Mouse (Mus musculus) cerebellum, adult 9-11 months (tissue): ENCODE measurements around the gene Clec2i.
"Not testable (repeated sequence)": the region's sequence is repeated elsewhere in the genome, so short reads cannot be mapped to it uniquely, and the experiment has no call there.

Experiments
- DNase-seq: peaks from one replicate; pipeline ENCODE4 v3.0.0; 2022

Gene Clec2i

DNA sequence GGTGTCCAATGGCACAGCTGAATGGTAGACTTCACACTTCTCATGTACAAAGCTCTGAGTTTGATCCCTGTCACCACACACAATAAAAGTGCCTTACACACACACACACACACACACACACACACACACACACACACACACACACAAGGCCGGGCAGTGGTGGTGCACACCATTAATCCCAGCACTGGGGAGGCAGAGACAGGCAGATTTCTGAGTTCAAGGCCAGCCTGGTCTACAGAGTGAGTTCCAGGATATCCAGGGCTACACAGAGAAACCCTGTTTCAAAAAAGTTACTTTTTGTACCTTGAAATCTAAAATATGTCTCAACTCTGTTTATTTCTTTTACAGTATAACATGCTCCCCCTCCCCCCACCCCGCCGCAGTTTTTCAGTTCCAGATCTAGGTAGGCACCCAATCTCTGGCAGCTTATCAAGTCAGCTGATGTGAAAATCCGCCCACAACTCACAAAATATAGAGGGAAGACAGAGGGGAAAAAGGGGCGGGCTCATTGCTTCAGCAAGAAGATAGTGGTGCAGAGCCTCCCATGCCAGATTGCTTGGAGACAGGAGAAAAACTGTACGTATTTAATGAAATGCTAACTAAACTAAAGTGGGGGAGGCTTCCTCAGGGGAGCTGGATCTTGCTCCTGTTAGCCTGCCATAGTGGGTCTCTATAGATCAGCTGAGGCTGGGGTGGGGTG, at the start of gene Clec2i:
TSS of gene Clec2i (plus strand) at position 498 of the 700 bp plus-strand sequence.
- not testable (repeated sequence) for DNase-seq

DNA sequence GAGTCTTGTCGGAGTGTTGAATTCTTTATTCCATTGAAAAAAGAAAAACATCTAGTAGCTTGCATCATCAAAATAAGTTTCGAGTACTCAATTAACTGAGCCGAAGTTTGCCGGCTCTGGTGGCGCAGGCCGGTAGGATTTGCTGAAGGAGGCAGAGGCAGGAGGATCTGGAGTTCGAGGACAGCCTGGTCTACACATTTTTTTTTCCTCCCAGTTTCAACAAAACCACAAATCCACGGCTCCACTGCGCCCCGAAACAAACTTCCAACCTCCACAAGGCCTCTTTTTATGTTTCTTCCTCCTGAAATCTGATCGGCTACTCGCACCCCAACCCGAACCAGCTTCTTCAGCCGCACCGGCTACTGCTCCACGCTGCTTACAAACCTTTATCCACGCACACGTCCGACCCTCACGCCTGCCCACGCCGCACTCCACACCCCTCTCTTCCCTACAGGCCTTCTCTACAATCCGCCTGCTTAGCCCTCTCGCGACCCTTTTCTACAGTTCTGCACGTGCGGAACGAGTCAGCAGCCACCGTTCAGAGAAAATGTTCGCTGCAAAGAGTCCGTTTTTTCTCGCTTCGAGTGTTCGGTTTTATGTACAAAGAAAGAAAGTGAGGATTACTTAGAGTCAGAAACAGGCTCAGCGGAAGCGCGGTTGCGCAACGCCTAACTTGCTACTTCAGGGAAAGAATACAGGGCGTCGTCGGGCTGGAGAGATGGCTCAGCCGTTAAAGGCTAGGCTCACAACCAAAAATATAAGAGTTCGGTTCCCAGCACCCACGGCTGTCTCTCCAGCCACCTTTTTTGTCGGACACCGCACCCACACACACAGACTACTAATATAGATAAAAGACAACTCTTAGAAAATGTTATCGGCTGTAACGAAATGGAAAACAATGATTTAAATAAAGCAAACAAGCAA, 48.8 kb upstream of the Clec2i start:
- DNase-seq = peak; percentile 87

DNA sequence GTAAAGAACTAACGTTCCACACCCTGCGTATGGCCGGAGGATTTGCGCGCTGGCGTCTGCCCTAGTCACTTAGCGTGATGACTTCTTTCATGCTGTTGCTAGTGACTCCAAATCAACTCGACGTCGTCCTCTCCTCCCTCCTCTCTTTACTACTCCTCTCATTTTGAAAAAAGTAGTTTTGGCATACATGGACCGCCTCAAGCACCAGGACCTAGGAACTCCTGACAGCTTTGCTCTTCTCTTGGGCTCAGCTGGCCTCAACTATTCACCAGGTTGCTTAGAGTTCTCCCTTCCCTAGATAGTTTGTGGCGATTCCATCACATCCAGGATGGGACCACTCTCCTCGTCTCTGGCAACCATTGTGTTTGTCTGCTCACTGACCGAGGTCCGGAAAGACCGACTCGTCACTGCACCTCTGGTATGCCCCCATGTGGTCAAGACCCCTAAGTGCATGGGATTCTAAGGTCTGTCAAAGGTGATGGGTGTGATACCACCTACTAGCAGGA, 48.1 kb upstream of the Clec2i start:
- peak; percentile 90 for DNase-seq

DNA sequence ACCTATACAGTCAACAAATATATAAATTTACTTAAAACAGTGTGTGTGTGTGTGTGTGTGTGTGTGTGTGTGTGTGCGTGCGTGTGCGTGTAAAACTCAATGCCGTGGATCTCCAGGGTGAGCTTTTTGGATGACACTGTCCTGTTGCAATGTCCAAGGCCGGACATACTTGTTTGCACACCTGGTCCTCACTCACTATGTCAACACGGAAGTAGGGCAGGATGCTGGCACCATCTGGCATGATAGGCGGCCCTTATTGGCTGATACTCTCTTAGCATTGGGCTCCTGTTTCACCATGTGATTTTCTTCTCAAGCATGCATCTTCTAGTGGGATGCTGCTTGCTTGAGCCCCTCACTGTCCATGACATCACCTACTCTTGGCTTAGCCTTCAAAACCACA, 47.5 kb upstream of the Clec2i start:
- peak; percentile 58 for DNase-seq

DNA sequence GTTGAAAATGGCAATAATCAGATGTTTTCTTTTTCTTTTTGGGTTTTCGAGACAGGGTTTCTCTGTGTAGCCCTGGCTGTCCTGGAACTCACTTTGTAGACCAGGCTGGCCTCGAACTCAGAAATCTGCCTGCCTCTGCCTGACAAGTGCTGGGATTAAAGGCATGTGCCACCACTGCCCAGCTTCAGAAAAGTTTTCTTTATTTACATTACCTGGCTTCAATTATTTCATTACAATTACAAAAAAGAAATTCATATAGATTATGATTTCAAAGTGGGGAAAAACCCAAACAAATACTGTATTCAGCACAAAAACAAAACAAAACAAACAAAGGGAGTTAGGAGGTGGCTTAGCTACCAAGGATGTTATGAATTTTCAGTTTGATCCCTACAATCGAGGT, 46.7 kb upstream of the Clec2i start:
- not testable (repeated sequence) for DNase-seq

DNA sequence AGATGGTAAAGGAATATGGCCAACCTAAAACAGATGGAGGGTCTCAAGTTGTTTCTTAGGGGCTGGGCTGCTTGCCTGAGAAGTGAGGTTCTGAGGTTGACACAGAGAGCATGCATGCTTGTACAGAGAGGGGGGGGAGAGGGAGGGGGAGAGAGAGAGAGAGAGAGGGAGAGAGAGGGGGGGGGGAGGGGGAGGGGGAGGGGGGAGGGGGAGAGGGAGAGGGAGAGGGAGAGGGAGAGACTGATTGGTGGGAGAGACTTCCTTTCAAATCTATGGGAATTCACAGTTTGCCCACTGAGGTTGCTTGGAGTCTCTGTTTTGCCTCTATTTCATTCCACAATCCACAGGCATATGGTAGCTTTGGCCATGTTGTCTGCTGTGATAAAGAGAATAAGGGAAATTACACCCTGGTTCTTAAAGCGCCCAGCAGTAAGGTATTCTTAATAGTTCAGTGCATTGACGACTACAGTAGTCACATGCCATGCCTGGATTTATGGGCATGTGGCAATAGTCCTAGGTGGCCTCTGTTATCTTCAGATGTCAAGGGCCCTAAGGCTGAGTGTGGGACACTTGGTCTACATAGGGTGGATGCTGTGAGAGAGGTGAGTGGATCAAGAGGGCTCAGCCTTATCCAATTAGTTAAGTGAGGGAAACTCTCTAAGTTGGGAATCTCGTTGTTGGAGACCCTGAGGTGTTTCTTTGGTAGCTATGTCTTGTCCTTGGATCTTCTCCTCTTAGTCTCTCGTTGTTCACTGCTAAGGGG, 45.9 kb upstream of the Clec2i start:
- DNase-seq = no peak

DNA sequence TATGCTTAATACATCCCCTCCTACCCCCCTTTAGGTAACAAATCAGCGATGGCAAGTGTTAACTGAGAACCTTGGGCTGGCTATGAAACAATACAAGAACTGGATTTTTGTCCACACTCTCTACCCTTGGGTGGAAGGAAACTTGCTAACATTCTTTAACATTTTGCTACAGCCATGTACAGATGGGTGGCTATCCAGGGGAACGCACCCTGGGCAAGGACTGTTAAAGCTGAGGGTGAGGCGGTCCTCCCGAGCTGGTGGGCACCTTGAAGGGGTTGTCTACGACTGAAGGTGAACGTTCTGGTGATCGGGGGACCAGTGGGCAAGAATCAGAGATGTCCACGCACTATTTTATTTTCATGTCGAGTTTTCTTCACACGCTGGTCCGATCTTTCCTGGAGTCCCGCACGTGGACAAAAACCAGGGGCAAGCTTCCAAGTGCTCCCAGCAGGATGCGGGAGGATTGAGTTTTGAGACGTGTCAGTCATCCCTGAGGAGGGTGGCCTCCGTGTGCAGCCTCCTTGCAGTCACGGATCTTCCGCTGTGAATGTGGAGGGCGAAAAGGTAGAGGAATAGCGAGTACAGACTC, 44.9 kb upstream of the Clec2i start:
- DNase-seq = no peak

DNA sequence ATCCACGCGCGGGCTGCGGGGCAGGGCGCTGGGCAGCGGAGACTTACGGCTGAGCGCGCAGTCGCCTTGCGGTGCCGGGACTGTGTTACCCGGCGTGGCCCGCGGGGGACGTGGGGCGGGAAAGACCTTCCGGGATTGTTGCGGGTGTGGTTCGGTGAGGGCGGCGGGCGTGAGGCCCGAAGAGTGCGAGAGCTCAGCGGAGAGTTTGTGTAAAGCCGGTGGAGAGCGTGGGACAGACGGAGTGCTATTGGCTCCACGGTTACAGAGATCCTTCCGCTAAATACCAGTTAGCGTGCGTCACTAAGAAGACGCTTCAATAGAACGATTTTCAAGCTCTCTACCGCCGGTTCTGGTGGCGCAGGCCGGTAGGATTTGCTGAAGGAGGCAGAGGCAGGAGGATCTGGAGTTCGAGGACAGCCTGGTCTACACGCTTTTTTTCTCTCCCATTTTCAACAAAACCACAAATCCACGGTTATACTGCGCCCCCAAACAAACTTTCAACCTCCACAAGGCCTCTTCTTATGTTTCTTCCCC, 44.4 kb upstream of the Clec2i start:
- DNase-seq = peak; percentile 96

DNA sequence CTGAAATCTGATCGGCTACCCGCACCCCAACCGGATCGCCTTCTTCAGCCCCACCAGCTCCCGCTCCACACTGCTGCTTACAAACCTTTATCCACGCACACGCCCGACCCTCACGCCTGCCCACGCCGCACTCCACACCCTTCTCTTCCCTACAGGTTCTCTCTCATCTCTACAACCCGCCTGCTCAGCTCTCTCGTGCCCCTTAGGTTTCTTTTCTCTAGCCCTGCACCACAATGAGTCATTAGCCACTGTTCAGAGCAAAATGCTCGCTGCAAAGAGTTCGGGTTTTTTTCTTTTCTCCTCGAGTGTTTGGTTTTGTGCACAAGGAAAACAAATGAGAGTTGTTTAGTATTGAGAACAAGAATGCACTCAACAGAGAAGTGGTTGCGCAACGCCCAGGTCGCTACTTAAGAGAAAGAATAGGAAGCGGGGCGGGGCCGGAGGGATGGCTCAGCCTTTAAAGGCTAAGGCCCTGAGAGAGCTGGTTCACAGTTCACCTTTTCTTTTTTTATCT, 43.9 kb upstream of the Clec2i start:
- DNase-seq = no peak

DNA sequence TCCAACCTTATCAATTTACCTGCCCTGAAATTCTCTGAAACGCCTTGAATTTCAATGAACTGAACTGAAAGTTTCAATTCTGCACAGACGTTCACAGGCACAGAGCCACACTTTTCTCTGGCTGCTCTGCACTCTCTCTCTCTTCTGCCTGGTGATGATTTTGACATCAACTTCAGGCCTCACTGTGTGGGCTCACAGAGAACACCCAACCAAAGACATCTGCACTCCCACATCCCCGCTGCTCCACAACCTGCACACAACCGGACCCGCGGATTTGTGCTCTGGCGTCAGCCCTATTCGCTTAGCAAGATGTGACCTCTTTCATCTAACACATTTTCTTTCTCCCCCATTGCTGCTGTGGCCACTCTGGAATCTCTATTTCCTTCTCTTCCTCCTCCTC, 43.3 kb upstream of the Clec2i start:
- peak; percentile 41 for DNase-seq

DNA sequence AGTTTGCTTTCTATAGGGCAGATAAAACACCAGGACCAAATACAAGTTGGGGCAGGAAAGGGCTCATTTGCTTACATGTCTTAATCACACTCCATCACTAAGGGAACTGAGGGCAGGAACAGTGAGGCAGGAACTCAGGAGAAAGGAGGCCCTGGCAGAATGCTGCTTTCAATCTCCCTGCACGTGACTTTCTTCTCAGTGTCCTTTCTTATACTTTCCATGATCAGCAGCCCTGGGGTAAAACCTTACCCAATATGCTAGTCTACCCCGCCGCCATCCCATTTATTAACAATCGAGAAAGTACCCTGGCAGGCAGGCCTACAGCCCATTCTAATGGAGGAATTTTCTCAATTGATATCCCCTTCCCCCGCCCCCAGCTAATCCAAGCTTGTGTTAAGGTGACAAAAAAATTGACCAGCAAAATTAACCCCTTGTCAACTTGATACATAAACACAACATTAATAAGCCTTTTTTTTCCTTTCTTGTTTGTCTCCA, 42.8 kb upstream of the Clec2i start:
- DNase-seq = peak; percentile 39

DNA sequence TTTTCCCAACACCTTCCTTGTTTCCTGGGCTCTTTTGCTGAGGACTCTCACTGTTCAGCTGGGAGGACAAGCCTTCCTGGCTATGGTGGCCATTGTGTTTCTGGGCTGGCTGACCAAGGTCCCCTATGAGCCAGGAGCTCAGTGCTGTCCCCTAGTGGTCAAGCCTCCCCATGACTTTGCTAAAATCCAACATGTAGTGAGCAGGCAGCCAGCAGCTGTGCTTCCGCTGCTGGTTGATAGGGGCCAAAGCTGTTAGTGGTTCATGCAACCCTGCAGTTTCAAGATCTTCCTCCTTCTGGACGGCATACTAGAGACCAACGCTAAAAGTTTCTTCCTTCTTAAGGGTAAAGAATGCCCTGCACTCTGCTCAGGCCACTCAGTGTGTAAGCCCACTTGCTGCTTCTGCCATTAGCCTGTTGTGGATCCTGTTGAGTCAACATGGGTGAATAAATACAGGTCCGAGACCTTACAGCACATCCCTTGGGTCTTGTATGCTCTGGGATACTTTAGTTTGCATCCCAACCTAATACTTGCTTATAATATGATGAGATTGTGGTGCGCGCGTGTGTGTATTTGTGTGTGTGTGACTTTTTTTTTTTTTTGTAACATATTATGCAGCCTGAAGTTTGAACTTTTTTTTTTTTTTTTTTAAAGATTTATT, 41.9 kb upstream of the Clec2i start:
- DNase-seq = peak; percentile 83

DNA sequence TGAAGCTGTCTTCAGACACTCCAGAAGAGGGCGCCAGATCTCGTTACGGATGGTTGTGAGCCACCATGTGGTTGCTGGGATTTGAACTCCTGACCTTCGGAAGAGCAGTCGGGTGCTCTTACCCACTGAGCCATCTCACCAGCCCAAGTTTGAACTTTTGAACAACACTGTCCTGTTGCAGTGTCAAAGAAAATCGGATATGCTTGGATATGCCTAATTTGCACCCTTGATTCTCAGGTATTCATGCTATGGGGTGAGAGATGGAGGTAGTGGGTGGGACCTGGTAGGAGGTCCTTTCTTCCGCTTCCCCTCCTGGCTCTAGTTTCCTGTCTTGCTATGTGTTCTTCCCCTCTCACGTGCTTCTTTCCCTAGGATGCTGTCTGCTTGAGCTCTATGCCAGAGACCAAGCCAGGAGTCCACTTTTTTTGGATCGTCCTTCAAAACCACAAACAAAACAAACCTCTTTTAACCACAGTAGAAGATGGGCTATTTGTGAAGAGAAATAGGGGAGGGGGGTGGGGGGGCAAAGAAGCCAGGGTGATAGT, 41.3 kb upstream of the Clec2i start:
- no peak for DNase-seq

DNA sequence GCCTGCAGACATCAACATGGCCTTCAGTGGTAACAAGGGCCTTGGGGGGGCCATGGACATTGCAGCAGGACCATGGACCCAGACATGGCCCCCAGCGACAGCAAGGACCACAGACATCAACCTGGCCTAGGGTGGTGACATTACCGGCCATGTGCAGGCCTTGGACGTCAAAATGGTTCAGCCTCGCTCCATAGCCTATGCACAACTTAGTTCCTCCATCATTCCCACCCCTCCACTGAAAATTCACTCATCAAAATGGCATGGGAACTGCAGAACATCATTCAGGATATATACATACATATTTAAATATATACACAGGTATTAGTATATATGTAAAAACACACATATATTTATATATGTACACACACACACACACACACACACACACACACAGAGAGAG, 40.0 kb upstream of the Clec2i start:
- DNase-seq = no peak

DNA sequence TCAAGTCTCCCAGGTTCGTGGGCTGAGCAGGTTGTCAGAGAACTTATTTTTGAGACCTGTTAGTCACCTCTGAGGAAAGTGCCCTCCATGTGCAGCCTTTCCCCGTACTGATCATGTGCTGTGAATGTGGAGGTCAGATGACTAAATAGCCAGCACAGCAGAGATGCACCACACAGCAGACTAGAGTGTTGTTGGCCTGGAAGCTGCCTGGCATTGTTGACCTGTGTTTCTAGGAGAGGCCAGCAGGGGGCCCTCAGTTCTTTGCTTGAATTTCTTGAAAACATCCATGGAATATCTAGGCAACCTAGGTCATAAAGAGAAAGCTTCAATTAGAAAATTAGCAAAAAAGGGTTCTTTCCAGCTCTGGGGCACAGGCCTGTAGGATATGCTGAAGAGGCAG, 37.5 kb upstream of the Clec2i start:
- DNase-seq = no peak

DNA sequence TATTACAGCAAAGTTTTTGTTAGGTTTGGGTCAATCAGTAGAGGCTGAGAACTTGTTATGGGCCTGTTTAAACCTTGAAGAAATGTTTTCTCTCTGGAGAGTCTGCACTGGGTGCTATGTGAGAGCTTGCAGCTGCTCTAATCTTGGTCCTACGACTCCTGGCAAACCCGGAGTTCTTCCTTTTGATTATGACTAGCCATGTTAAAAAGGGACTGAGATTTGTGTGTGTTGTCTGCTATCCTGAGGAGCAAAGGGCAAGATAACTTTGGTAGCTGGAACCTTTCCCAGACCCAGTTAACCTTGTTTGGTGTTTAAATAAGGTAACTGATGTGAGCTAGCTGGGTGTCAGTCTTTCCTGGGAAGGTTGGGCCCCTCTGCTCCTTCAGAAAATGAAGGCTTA, 36.7 kb upstream of the Clec2i start:
- DNase-seq = no peak

DNA sequence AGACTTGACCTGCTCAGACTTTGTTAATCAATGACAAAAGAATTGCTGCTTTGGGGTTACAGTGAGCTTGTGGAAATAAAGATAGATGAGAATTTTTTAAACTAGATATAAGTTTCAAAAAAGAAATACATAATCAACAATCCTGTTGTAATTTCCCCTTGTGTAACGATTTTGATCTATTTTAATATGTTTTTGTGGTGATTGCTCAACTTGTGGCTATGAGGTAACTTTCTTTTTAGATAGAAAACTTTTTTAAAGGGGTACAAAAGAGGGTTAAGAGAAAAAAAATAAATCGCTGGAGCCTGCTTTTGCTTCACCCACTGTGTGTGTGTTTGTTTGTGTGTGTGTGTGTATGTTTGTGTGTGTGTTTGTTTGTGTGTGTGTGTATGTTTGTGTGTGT, 36.2 kb upstream of the Clec2i start:
- no peak for DNase-seq

DNA sequence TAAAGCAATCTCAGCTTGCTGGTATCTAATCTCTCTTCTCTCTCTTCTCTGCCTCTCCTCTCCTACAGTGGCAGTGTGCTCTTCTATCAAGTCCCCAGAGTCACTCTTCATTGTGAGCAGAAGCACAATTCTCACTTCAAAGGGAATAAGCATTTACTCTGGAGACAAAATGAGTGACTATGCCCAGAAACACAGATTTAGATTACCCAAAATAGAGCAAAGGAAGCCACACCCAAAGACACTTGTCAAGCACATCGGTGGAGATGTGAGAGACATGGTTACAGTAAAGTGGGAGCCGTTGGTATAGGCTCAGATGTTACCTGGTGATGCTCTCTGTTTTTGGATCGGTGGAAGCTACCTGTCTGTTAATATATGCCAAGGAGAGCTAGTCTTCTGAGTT, 34.6 kb upstream of the Clec2i start:
- DNase-seq = no peak

DNA sequence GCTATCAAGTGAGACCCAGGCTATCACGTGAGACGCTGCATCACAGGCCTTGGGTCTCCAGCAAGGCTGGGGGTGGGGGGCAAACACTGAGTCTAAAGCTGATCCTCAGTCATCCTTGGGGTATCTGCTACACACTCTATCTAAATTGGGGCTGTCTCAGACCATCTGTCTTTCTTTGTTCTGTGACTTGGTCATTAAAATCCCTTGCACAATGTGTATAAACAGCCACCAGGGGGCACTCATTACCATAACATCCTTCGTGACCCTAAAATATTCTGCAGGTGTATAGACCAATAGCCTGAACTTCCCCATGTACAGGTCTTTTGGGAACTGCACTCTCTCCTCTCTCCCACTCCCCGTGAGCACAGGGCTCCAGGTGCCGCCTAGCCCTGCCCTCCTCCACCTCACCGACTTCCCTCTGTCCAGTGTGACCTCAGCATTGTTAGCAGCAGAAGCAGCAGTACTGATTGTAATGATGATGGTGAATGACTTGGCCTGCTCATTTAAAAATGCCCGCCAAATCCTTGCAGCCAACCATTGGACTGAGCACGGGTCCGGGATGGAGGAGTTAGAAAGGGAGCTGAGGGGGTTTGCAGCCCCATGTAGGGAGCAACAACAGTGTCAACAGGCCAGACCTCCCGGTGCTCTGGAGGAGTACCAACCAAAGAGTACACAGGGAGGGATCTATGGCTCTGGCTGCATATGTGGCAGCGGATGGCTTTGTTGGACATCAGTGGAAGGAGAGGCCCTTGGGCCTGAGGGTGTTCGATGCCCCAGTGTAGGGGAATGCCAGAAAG, 33.2 kb upstream of the Clec2i start:
- DNase-seq = peak; percentile 48

DNA sequence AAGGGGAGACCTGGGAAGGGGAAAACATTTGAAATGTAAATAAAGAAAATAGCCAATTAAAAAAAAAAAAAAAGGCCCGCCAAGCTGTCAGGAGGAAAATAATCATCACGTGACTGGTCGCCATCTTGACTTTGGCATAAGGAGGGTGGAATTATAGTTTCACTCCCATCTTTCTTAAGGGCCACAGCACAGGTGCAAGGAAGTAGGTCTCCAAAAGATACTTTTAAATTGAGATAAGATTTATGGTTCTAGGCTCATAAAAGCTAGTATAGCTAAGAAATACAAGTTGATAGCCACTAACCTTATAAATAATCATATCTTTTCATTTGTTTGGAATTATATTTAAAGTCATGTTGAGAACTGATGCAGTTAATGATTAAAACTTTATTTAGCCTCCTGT, 32.5 kb upstream of the Clec2i start:
- no peak for DNase-seq
